Mouse (Mus musculus) bone marrow, adult 2 months (tissue): ENCODE measurements around the gene Gm9970. TPM values are rescaled to one million over a fixed set of nuclear protein-coding genes. Genes with fewer than 3 reads are reported as not detected.

Source experiments
- H3K27ac ChIP-seq: fragments of 200-500 bp; 2 replicates; pipeline ENCODE4 v1.5.1; 2012; ENCODE audit warnings: low read depth, mild to moderate bottlenecking, control low read depth, inconsistent platforms, low read length; ENCODE audit not compliant: control insufficient read depth, poor library complexity, insufficient read depth
- H3K4me1 ChIP-seq: fragments of 200-500 bp; 2 replicates; pipeline ENCODE4 v1.6.1; 2011; ENCODE audit warnings: low read length; ENCODE audit not compliant: control insufficient read depth, insufficient read depth
- H3K4me3 ChIP-seq: fragments of 200-500 bp; replicated peaks from 2 replicates; pipeline ENCODE3; 2011; ENCODE audit warnings: mild to moderate bottlenecking, low read depth, low read length, control low read depth; ENCODE audit not compliant: control insufficient read depth
- CTCF ChIP-seq: fragments of 200-500 bp; IDR thresholded peaks from 2 replicates; pipeline ENCODE4 v1.5.1; 2011; ENCODE audit warnings: low read length, control low read depth; ENCODE audit not compliant: control insufficient read depth, insufficient read depth
- POLR2A ChIP-seq: fragments of 200-500 bp; IDR thresholded peaks from 2 replicates; pipeline ENCODE4 v1.6.1; 2011; ENCODE audit warnings: low read depth, mild to moderate bottlenecking, control low read depth, low read length, borderline replicate concordance; ENCODE audit not compliant: control insufficient read depth
- WGBS: fragments of 180-500 bp; shearing (Covaris S2); methylation state at CpG from one replicate; pipeline ENCODE4 v1.1.7; 2018; 5-methylcytosine and 5-hydroxymethylcytosine counted together
- polyA plus RNA-seq: library from polyadenylated mRNA; stranded (reverse); fragments of >200 nt; gene quantifications from 2 replicates; pipeline ENCODE4 v1.2.4, GENCODE M21; 2011; ENCODE audit warnings: low replicate concordance; ENCODE audit not compliant: missing spikeins, insufficient read depth, insufficient read length

The Gm9970 gene
- polyA plus RNA-seq, 1 experiment: not detected

GRCm38 (mm10) chr5:31202933-31203332 lies 38.1 kb downstream of the Gm9970 start:
- TF ChIP-seq POLR2A: no peak
- no peak for TF ChIP-seq CTCF
- no peak overlapping the region for H3K27ac ChIP-seq
- no peaks in the 10 kb centered on the region for H3K4me1 ChIP-seq
- 86% methylated on average over 7 of the region's 7 CpGs for WGBS
- H3K4me3 ChIP-seq: no peak overlapping the region

DNA sequence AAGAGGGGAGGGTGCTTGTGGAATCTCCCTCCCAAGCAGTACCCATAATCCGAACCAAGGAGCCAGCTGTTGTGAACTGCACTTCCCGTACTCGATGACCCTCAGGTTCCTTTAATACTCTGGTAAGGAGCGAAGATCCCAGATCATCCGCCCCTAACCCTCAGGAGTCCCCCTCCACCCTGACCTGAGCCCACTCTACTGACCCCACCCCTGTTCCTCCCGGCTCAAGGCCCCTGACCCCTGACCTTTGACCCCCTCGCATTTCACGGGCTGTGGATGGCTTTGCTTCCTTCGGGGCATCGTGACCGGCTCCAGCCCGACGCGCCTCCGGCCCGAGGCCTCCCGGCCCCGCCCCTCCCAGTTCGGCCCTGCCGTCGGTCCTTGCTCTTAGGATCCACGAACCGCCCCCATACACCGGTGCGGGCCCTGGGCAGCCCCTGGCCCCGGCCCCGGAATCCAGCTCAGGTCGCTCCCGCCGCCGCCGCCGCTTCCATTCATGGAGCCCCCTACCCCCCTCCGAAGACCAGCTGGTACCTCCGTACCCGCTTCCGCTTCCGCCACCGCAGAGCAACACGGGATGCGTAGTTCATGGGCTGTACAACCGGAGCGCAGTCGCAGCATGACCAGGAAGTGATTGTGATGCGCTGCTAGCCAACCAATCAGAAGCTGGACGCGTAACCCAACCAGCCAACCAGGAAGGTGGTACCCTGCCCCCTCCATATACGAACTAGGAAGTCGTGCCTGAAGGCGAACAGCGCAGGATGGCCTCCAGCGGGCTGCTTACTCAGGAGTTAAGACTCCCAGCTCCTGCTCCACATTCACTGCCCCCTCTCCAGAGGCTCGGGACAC lies 39.1 kb downstream of the Gm9970 start, which contains the start of gene Zfp513:
Zfp513 (minus strand) TSS at position 562 of the 849 bp plus-strand sequence.
- Histone ChIP-seq H3K4me1 (no peaks in the 10 kb centered on the region), H3K4me3 (peak within 1 kb of the TSS; percentile 72), H3K27ac (peak within 1 kb of the TSS; percentile 73)
- under 1% methylated on average over 53 of the region's 53 CpGs for WGBS
- TF ChIP-seq POLR2A (peak; percentile 82), CTCF (no peak)

GRCm38 (mm10) chr5:31201042-31201741 lies 39.8 kb downstream of the Gm9970 start:
- TF ChIP-seq POLR2A: no peak
- no peak for TF ChIP-seq CTCF
- Histone ChIP-seq H3K27ac (peak overlapping the region; percentile 56), H3K4me1 (no peaks in the 10 kb centered on the region), H3K4me3 (peak overlapping the region; percentile 72)
- WGBS: 7% methylated on average over 13 of the region's 13 CpGs

DNA sequence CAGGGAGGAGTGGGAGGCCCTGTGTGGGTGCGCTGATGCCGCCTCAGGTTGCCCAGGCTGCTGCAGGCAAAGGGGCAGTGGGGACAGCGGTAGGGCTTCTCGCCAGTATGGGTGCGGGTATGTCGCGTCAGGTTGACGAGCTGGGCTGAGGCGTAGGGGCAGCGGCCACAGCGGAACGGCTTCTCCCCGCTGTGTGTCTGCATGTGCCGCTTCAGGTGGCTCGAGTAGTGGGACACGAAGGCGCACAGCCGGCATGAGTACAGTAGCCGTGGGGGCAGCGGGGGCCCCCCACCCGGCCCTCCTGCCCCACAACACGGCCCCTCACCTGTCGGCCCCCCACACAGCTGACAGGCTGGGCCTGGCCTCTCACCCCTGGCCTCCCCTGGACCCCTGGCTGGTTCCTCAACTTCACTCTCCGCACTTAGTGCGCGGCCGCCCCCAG lies 40.7 kb downstream of the Gm9970 start:
- H3K27ac ChIP-seq: no peak overlapping the region
- 90% methylated on average over 27 of the region's 27 CpGs for WGBS
- H3K4me3 ChIP-seq: no peak overlapping the region

DNA sequence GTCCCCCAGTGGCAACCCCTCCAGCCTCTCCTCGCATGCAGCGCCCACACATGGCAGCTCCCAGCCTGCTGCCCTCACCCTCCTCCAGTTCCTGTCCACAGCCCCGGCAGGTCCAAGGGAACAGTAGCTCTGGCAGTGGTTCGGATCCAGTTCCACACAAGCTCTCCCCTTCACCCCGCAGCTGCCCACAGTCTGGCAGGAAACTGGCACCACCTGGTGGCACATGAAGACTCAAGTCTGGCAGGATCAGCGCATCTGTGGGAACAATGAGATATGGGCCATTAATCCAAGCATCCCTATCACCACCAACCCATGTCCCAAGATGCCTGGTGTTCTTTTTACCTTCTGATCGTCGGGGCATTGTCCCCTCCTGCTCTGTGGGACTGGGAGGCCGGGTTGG lies 41.1 kb downstream of the Gm9970 start:
- Histone ChIP-seq H3K4me1 (no peaks in the 10 kb centered on the region), H3K27ac (no peak overlapping the region), H3K4me3 (no peak overlapping the region)
- WGBS: 78% methylated on average over 9 of the region's 9 CpGs
- TF ChIP-seq POLR2A: no peak
- no peak for TF ChIP-seq CTCF

More for the DNA sequence above, 40.7 kb downstream of the Gm9970 start:
- TF ChIP-seq CTCF (no peak), POLR2A (peak; percentile 54; the same call in 1 of the 2 replicates)
- no peaks in the 10 kb centered on the region for H3K4me1 ChIP-seq

DNA sequence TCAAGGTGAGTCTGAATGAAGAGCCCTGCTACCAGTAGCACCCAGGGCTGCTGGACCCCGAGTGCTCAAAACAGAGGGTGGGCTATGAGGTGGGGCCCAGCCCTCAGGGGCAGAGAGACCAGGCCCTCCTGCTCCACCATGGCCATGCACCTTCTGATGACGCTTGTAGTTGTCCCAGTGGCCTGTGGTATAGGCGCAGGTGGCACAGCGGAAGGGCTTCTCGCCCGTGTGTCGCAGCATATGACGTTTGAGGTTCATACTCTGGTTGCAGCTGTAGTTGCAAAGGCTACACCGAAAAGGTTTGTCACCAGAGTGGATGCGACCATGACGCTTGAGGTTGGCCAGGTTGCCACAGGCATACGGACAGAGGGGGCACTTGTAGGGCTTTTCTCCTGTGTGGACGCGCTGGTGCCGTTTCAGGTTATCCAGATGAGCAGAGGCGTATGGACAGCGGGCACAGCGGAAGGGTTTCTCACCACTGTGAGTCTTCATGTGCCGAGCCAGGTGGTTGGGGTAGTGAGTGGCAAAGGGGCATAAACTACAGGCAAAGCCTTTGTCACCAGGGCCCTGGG lies 41.6 kb downstream of the Gm9970 start:
- no peak overlapping the region for H3K4me3 ChIP-seq
- H3K27ac ChIP-seq: no peak overlapping the region
- TF ChIP-seq CTCF: no peak
- no peak; the same call in 1 of the 2 replicates for TF ChIP-seq POLR2A
- H3K4me1 ChIP-seq: no peaks in the 10 kb centered on the region
- 91% methylated on average over 19 of the region's 19 CpGs for WGBS

DNA sequence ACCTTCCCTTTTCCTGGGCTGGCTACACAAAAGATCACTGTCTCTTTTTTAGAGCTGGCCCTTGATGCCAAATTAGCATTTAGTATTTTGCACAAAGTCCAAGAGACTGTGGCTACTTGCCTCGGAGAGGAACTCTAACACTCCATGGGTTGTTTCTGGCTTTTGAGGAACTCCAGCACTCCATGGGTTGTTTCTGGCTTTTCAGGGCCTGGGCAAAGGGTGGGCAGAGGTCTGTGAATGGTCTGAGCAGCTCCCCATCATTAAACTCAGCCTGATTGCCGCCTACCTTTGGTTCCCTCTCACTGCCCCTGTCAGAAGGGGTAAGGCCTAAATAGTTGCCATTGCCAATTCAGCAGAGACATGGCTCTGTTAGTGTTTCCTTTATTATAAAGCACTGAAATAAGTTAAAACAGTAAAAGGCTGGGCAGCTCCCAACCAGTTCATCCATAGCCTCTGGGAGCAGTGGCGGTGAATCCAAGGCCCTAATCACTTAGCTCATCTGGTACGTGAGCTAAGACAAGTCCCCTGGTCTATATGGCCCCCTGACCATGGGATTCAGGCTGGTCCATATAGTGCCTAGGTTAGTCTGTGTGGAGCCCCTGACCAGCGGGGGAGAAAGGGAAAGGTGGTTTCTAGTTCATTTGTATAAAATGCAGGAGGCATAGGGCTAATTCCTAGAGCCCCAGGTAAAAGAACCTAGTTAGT lies 42.3 kb downstream of the Gm9970 start:
- no peak overlapping the region for H3K27ac ChIP-seq
- H3K4me3 ChIP-seq: no peak overlapping the region
- WGBS: 79% methylated on average over 5 of the region's 5 CpGs
- TF ChIP-seq CTCF (no peak), POLR2A (no peak)
- no peaks in the 10 kb centered on the region for H3K4me1 ChIP-seq
